Mouse (Mus musculus): ENCODE data around the gene Ccdc88c. TPM values are rescaled to one million over a fixed set of nuclear protein-coding genes. Genes with fewer than 3 reads are reported as not detected.

Ccdc88c gene
- total RNA-seq, 2 experiments from 2014 or later, result 5.9 to 6.7 TPM

GRCm38 (mm10) chr12:100899111-100899640 lies 129.7 kb downstream of the Ccdc88c start:
- DNase-seq (ENCODE audit: low spot score), result no peak
- intact Hi-C loops (cut with DNase I), result no loop called here

- intact Hi-C loops (cut with DNase I), result no loop called here
- no peak for DNase-seq (ENCODE audit: low spot score)
Measured at GRCm38 (mm10) chr12:100897736-100898650, 130.9 kb downstream of the Ccdc88c start.

GRCm38 (mm10) chr12:100896661-100897060 lies 132.2 kb downstream of the Ccdc88c start:
- no peak for DNase-seq (ENCODE audit: low spot score)
- intact Hi-C loops (cut with DNase I), result no loop called here

GRCm38 (mm10) chr12:100895504-100895903 lies 133.4 kb downstream of the Ccdc88c start:
- DNase-seq (ENCODE audit: low spot score), result no peak

GRCm38 (mm10) chr12:100890548-100890947 lies 138.3 kb downstream of the Ccdc88c start:
- intact Hi-C loops (cut with DNase I), result no loop called here
- DNase-seq (ENCODE audit: low spot score), result no peak

More at GRCm38 (mm10) chr12:100895504-100895903, 133.4 kb downstream of the Ccdc88c start:
- intact Hi-C loops (cut with DNase I), result no loop called here

- DNase-seq (ENCODE audit: low spot score), result no peak
- intact Hi-C loops (cut with DNase I), result no loop called here
Measured at GRCm38 (mm10) chr12:100887801-100888258, 141.0 kb downstream of the Ccdc88c start.

- intact Hi-C loops (cut with DNase I), result no loop called here
- no peak for DNase-seq (ENCODE audit: low spot score)
Measured at GRCm38 (mm10) chr12:100886877-100887276, 142.0 kb downstream of the Ccdc88c start.

- intact Hi-C loops (cut with DNase I), result no loop called here
- DNase-seq (ENCODE audit: low spot score), result no peak
Measured at GRCm38 (mm10) chr12:100885585-100885984, 143.3 kb downstream of the Ccdc88c start.

GRCm38 (mm10) chr12:100883168-100883567 lies 145.7 kb downstream of the Ccdc88c start:
- DNase-seq (ENCODE audit: low spot score), result no peak
- intact Hi-C loops (cut with DNase I), result no loop called here

GRCm38 (mm10) chr12:100878556-100878955 lies 150.3 kb downstream of the Ccdc88c start:
- intact Hi-C loops (cut with DNase I), result no loop called here

GRCm38 (mm10) chr12:100877936-100878335 lies 150.9 kb downstream of the Ccdc88c start:
- DNase-seq (ENCODE audit: low spot score), result no peak
- intact Hi-C loops (cut with DNase I), result no loop called here

More at GRCm38 (mm10) chr12:100878556-100878955, 150.3 kb downstream of the Ccdc88c start:
- no peak for DNase-seq (ENCODE audit: low spot score)

- intact Hi-C loops (cut with DNase I), result no loop called here
- no peak for DNase-seq (ENCODE audit: low spot score)
Measured at GRCm38 (mm10) chr12:100875960-100876359, 152.9 kb downstream of the Ccdc88c start.

- intact Hi-C loops (cut with DNase I), result no loop called here
- DNase-seq (ENCODE audit: low spot score), result no peak
Measured at GRCm38 (mm10) chr12:100875553-100875952, 153.3 kb downstream of the Ccdc88c start.

GRCm38 (mm10) chr12:100873612-100874011 lies 155.2 kb downstream of the Ccdc88c start:
- DNase-seq (ENCODE audit: low spot score), result no peak

GRCm38 (mm10) chr12:100871841-100872240 lies 157.0 kb downstream of the Ccdc88c start:
- intact Hi-C loops (cut with DNase I), result no loop called here
- DNase-seq (ENCODE audit: low spot score), result no peak

More at GRCm38 (mm10) chr12:100873612-100874011, 155.2 kb downstream of the Ccdc88c start:
- intact Hi-C loops (cut with DNase I), result no loop called here

GRCm38 (mm10) chr12:100871234-100871633 lies 157.6 kb downstream of the Ccdc88c start:
- intact Hi-C loops (cut with DNase I), result no loop called here
- DNase-seq (ENCODE audit: low spot score), result no peak

- intact Hi-C loops (cut with DNase I), result no loop called here
- DNase-seq (ENCODE audit: low spot score), result no peak
Measured at GRCm38 (mm10) chr12:100868049-100868622, 160.7 kb downstream of the Ccdc88c start.

- intact Hi-C loops (cut with DNase I), result no loop called here
- DNase-seq (ENCODE audit: low spot score), result no peak
Measured at GRCm38 (mm10) chr12:100867097-100867496, 161.8 kb downstream of the Ccdc88c start.

GRCm38 (mm10) chr12:100865509-100866078 lies 163.3 kb downstream of the Ccdc88c start:
- DNase-seq (ENCODE audit: low spot score), result no peak
- intact Hi-C loops (cut with DNase I), result no loop called here

GRCm38 (mm10) chr12:100865072-100865471 lies 163.8 kb downstream of the Ccdc88c start:
- intact Hi-C loops (cut with DNase I), result no loop called here
- no peak for DNase-seq (ENCODE audit: low spot score)
